Mouse (Mus musculus): ENCODE measurements at regions not wholly inside any gene's neighbourhood (a gene's known extent, or its start where the extent isn't known, plus 50 kb on each side); places are given as distances from the start of the nearest gene placed in this dataset.
"Not testable (repeated sequence)": the region's sequence is repeated elsewhere in the genome, so short reads cannot be mapped to it uniquely, and the experiment has no call there.

DNA sequence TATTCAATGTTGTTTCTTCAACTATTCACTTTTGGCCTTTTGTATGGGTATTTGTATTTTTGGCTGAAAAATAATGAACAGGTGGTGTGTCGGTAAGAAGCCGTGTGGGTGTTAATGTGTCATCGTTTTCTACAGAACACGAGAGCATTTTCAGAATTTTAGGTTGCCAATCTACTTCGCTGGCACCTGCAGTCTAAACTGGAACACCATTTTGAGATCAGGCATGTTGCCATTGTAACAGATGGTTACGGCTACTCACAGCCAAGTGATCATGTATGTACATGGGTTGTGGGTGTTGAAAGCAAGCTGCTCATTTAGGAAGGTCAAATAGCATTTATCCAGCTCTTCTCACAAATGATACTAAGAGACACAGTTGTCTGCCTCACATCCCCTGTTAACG lies 167.2 kb upstream of the Gm21833 start:
- H3K27ac ChIP-seq: no peak overlapping the region

DNA sequence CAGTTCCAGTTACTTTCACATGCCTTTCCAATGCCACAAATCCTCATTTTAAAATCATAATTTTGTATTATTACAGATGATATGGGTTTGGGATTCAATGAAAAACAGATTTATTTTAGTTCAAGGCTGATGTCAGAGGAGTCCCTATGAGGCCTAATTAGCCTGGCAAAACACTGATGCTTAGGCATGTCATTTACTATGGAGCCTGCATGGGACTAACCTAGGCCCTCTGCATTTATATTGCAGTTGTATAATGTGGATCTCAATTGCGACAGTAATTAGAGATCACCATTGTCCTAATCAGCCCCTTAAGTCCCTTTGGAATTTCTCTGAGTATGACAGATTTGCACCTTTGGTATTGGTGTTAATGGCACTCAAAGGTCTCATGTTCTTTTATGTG lies 153.3 kb upstream of the Gm21833 start:
- ATAC-seq (ENCODE audit: low FRiP score, low read depth): no peak
- Histone ChIP-seq H3K9me3 (peaks cover 13% of the 10 kb centered on the region), H3K36me3 (no peaks in the 10 kb centered on the region), H3K4me1 (no peaks in the 10 kb centered on the region), H3K4me3 (no peak overlapping the region), H3K9ac (no peak overlapping the region), H3K27ac (no peak overlapping the region), H3K27me3 (no peaks in the 10 kb centered on the region), H3K4me2 (replicated peaks) (no peak overlapping the region)
- 89% methylated on average over 1 of the region's 1 CpGs for WGBS

More for the DNA sequence above, 167.2 kb upstream of the Gm21833 start:
- ATAC-seq (ENCODE audit: low FRiP score, low read depth): no peak
- H3K4me2 ChIP-seq (replicated peaks): no peak overlapping the region
- H3K4me1 ChIP-seq: no peaks in the 10 kb centered on the region
- H3K9me3 ChIP-seq: no peaks in the 10 kb centered on the region
- H3K36me3 ChIP-seq: no peaks in the 10 kb centered on the region
- WGBS: 92% methylated on average over 7 of the region's 7 CpGs
- H3K27me3 ChIP-seq: no peaks in the 10 kb centered on the region
- H3K9ac ChIP-seq: no peak overlapping the region
- H3K4me3 ChIP-seq: no peak overlapping the region

DNA sequence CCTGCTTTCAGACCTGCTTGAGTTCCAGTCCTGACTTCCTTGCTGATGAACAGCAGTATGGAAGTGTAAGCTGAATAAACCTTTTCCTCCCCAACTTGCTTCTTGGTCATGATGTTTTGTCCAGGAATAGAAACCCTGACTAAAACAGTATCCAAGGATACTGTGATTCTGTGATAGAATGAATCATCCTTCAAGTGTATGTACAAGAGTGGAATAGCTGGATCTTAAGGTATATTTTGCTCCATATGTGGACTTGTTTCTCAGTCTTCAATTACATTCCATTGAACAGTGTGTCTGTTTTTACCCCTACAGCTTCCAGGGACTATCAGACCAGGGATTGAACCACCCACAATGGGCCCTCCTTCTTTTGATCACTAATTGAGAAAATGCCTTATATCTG lies 145.1 kb upstream of the Gm21833 start:
- not testable (repeated sequence) for H3K4me1 ChIP-seq; H3K27me3 ChIP-seq; H3K9me3 ChIP-seq; ATAC-seq (ENCODE audit: low FRiP score, low read depth); H3K9ac ChIP-seq; H3K36me3 ChIP-seq; H3K4me2 ChIP-seq (replicated peaks); H3K4me3 ChIP-seq; H3K27ac ChIP-seq

DNA sequence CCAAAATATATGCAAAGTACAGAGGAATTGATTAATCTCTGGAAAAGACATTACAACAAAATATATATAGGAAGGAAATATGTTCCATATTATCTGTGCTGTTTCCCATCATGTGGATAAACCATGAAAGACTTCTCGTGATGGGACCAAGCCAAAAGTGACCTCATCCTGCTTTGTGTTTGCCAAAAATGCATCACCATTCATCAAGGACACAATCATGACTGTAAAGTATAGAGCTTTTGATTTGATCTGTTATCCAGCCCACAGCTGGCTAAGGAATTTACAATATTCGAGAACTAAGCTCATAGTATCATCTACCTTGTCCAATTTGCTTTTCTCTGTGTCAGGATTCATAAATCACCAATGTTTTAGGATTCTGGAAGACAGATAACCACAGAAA lies 127.3 kb upstream of the Gm21833 start:
- H3K9me3 ChIP-seq: no peaks in the 10 kb centered on the region
- ATAC-seq (ENCODE audit: low FRiP score, low read depth): peak; percentile 59
- no peaks in the 10 kb centered on the region for H3K36me3 ChIP-seq

DNA sequence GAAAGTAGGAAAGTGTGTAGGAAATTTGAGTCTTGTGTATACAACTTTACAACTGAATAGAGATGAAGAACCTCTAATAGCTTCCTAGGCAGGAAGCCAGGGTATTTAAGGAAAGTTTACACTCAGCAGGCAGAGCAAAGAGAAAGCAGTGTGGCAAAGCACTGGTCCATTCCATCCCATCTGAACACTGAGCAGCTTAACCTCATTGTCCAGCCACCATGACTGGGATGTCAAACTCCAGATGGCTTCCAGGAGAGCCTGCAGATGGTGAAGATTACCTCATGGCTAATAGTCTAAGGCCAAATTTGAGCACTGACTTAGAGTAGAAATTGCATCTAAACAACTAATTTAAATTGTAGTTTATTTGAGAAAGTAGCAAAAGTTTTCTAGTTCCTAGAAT lies 117.0 kb upstream of the Gm21833 start:
- no peak overlapping the region for H3K4me3 ChIP-seq
- H3K9ac ChIP-seq: no peak overlapping the region
- H3K9me3 ChIP-seq: no peaks in the 10 kb centered on the region
- no peaks in the 10 kb centered on the region for H3K4me1 ChIP-seq
- no peak for ATAC-seq (ENCODE audit: low FRiP score, low read depth)
- no peaks in the 10 kb centered on the region for H3K36me3 ChIP-seq
- no peak overlapping the region for H3K4me2 ChIP-seq (replicated peaks)
- no peaks in the 10 kb centered on the region for H3K27me3 ChIP-seq
- no peak overlapping the region for H3K27ac ChIP-seq

More for the DNA sequence above, 127.3 kb upstream of the Gm21833 start:
- H3K4me2 ChIP-seq (replicated peaks): no peak overlapping the region
- no peaks in the 10 kb centered on the region for H3K4me1 ChIP-seq
- H3K9ac ChIP-seq: no peak overlapping the region
- WGBS: 57% methylated on average over 2 of the region's 2 CpGs
- H3K4me3 ChIP-seq: no peak overlapping the region
- no peaks in the 10 kb centered on the region for H3K27me3 ChIP-seq
- H3K27ac ChIP-seq: no peak overlapping the region

DNA sequence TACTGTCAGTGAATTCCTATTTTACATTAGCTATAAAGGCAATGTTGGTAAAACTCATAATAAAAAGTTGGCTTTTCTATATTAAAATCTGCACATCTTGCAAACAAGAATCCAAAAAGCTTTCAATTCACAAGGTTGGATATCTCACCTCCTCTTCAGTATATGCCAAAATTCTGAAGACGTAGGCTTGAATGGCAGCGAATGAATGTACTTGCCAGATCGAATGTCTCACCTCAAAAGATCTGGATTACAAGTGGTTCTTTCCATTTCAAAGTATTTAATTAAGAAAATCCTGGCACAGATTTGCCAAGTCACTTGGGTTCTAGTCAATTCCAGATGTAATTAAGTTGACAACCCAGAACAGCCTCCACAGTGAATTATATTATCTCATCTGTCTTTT lies 94.1 kb upstream of the Gm21833 start:
- Histone ChIP-seq H3K9me3 (no peaks in the 10 kb centered on the region), H3K4me3 (no peak overlapping the region), H3K27me3 (no peaks in the 10 kb centered on the region), H3K9ac (no peak overlapping the region), H3K4me2 (replicated peaks) (no peak overlapping the region), H3K36me3 (no peaks in the 10 kb centered on the region), H3K27ac (no peak overlapping the region), H3K4me1 (no peaks in the 10 kb centered on the region)
- 90% methylated on average over 3 of the region's 3 CpGs for WGBS
- no peak for ATAC-seq (ENCODE audit: low FRiP score, low read depth)

DNA sequence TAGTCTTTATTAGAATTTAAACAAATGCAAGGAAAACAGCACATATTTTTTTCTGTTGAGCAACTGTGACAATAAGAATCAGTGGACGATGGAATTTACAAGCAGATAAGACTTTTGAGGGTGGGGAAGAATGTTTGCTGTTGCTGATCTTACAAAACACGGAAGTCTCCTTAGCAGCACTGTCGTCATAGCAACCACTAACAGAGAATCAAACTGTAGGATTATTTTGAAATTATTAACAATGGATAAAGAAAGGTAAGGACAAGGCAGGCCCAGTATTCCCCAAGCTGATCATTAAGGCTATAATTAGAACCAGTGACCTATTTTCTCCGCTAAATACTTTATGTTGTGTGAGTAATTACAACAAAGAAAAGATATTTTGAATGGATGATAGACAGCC lies 69.7 kb upstream of the Gm21833 start:
- 88% methylated on average over 4 of the region's 4 CpGs for WGBS
- no peaks in the 10 kb centered on the region for H3K4me1 ChIP-seq
- no peak for ATAC-seq (ENCODE audit: low FRiP score, low read depth)
- no peak overlapping the region for H3K4me2 ChIP-seq (replicated peaks)
- H3K27ac ChIP-seq: no peak overlapping the region
- no peak overlapping the region for H3K9ac ChIP-seq
- H3K9me3 ChIP-seq: no peaks in the 10 kb centered on the region
- H3K27me3 ChIP-seq: no peaks in the 10 kb centered on the region
- no peak overlapping the region for H3K4me3 ChIP-seq
- H3K36me3 ChIP-seq: no peaks in the 10 kb centered on the region

All from limb, embryonic 13.5 days (tissue).